Mouse (Mus musculus) limb, embryonic 13.5 days (tissue): Measurements from ENCODE around the gene Lmod1. TPM values are rescaled to one million over a fixed set of nuclear protein-coding genes. Genes with fewer than 3 reads are reported as not detected.
A peak's percentile ranks its signal among the peaks of the same experiment; 100 is the strongest.

Experiments used
- ATAC-seq: fragments of 200-750 bp; cut with Nextera tagmentation; 2 replicates; pipeline ENCODE4 v1.8.0; 2017; ENCODE audit warnings: low read depth, moderate number of reproducible peaks, moderate TSS enrichment; ENCODE audit not compliant: low FRiP score
- H3K27ac ChIP-seq: fragments of 300-500 bp; sonication (generic); 2 replicates; pipeline ENCODE4 v1.5.1; 2015; ENCODE audit warnings: inconsistent platforms, mild to moderate bottlenecking, moderate library complexity
- H3K27me3 ChIP-seq: fragments of 300-500 bp; sonication (generic); 2 replicates; pipeline ENCODE4 v1.6.1; 2015; ENCODE audit warnings: mild to moderate bottlenecking, inconsistent platforms
- H3K36me3 ChIP-seq: fragments of 300-500 bp; sonication (generic); 2 replicates; pipeline ENCODE4 v1.6.1; 2015; ENCODE audit warnings: inconsistent platforms, mild to moderate bottlenecking, moderate library complexity
- H3K4me1 ChIP-seq: fragments of 300-500 bp; sonication (generic); 2 replicates; pipeline ENCODE4 v1.6.1; 2015; ENCODE audit warnings: inconsistent platforms
- H3K4me2 ChIP-seq: fragments of 300-500 bp; sonication (generic); replicated peaks from 2 replicates; pipeline ENCODE4 v1.6.1; 2015; ENCODE audit warnings: inconsistent platforms, mild to moderate bottlenecking, moderate library complexity
- H3K4me3 ChIP-seq: fragments of 300-500 bp; sonication (generic); 2 replicates; pipeline ENCODE4 v1.5.1; 2015; ENCODE audit warnings: moderate library complexity, mild to moderate bottlenecking, inconsistent platforms
- H3K9ac ChIP-seq: fragments of 300-500 bp; sonication (generic); 2 replicates; pipeline ENCODE4 v1.6.1; 2015; ENCODE audit warnings: mild to moderate bottlenecking, inconsistent platforms
- H3K9me3 ChIP-seq: fragments of 300-500 bp; sonication (generic); 2 replicates; pipeline ENCODE4 v1.6.1; 2016; ENCODE audit warnings: inconsistent platforms
- WGBS: fragments of 180-500 bp; shearing (Covaris S2); methylation state at CpG from one replicate; pipeline ENCODE4 v1.1.7; 2015; 5-methylcytosine and 5-hydroxymethylcytosine counted together
- polyA plus RNA-seq: library from polyadenylated mRNA; unstranded; fragments of >200 nt; fragmentation: Nextera tagmentation; extraction: Ambion mirVana; gene quantifications from 2 replicates; pipeline ENCODE4 v1.2.1, GENCODE M21; 2015

Gene Lmod1
- polyA plus RNA-seq, 1 experiment from 2014 or later: 0.37 TPM

DNA sequence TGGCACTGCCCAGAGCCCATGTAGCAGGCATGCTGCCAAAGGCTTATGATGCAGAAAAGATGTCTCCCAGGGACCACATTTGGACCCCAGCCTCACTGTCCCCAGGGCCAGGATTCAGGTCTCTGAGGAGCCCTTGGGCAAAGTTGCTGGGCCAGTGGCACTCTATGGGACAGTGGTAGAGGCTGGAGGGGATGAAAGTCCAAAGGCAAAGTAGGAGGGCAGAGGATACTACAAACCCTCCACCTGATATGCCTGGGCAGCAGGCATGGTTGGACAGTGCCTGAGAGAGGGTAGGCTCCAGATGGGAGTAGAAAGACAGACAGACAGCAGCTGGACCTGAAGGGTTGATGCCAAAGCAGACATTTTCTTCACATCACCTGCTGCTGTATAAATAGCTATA lies 41.8 kb downstream of the Lmod1 start:
- no peaks in the 10 kb centered on the region for H3K27me3 ChIP-seq
- peaks cover 12% of the 10 kb centered on the region for H3K4me1 ChIP-seq
- H3K4me2 ChIP-seq: no peak overlapping the region
- ATAC-seq: no peak
- no peak overlapping the region for H3K27ac ChIP-seq
- H3K36me3 ChIP-seq: no peaks in the 10 kb centered on the region
- peaks cover 4% of the 10 kb centered on the region; the same call in 1 of the 2 replicates for H3K9me3 ChIP-seq
- no peak overlapping the region for H3K9ac ChIP-seq
- H3K4me3 ChIP-seq: no peak overlapping the region

DNA sequence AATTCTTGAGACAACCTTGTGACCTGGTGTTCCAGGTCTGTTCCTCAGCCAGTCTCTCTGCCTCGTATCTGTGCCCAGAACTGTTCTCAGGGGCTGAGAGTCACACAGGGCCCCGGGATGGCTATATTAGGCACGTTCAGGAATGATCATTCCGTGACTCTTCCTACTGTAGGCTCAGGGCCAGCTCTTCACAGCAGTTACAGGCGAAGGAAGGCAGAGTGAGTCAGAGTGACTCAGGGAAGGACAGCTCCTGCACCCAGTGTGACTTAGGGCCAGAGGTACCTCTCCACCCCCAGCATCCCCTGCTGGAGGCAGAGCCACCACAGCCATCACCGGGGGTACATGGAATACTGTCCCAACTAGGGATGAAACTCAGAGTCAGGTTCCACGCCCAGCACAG lies 42.4 kb downstream of the Lmod1 start:
- Histone ChIP-seq H3K4me3 (no peak overlapping the region), H3K27me3 (no peaks in the 10 kb centered on the region), H3K9me3 (peaks cover 2% of the 10 kb centered on the region; the same call in 1 of the 2 replicates), H3K27ac (no peak overlapping the region), H3K9ac (no peak overlapping the region), H3K36me3 (no peaks in the 10 kb centered on the region), H3K4me2 (no peak overlapping the region), H3K4me1 (peaks cover 16% of the 10 kb centered on the region)
- WGBS: 82% methylated on average over 7 of the region's 7 CpGs
- no peak for ATAC-seq

- Histone ChIP-seq H3K9me3 (no peaks in the 10 kb centered on the region), H3K4me3 (no peak overlapping the region), H3K4me1 (peaks cover 20% of the 10 kb centered on the region), H3K4me2 (peak overlapping the region; percentile 91; the same call in 1 of the 2 replicates), H3K36me3 (no peaks in the 10 kb centered on the region), H3K9ac (no peak overlapping the region), H3K27ac (no peak overlapping the region), H3K27me3 (no peaks in the 10 kb centered on the region)
- 67% methylated on average over 8 of the region's 8 CpGs for WGBS
- no peak for ATAC-seq
These were observed 43.0 kb downstream of the Lmod1 start for GRCm38 (mm10) chr1:135367595-135367994.

- Histone ChIP-seq H3K27me3 (no peaks in the 10 kb centered on the region), H3K9me3 (no peaks in the 10 kb centered on the region), H3K4me1 (peaks cover 26% of the 10 kb centered on the region), H3K27ac (no peak overlapping the region), H3K36me3 (no peaks in the 10 kb centered on the region), H3K4me2 (peak overlapping the region; percentile 91), H3K4me3 (peak overlapping the region; percentile 48), H3K9ac (peak overlapping the region; percentile 73)
- ATAC-seq: peak; percentile 52
- 1% methylated on average over 20 of the region's 20 CpGs for WGBS
These were observed 43.6 kb downstream of the Lmod1 start for GRCm38 (mm10) chr1:135368245-135368644.

- Histone ChIP-seq H3K9me3 (no peaks in the 10 kb centered on the region), H3K36me3 (no peaks in the 10 kb centered on the region), H3K4me3 (peak overlapping the region; percentile 48), H3K27ac (no peak overlapping the region), H3K4me1 (peaks cover 32% of the 10 kb centered on the region), H3K27me3 (no peaks in the 10 kb centered on the region), H3K4me2 (peak overlapping the region; percentile 91), H3K9ac (peak overlapping the region; percentile 73)
- 8% methylated on average over 14 of the region's 14 CpGs for WGBS
- no peak for ATAC-seq
These were observed 44.4 kb downstream of the Lmod1 start for GRCm38 (mm10) chr1:135368982-135369381.

- Histone ChIP-seq H3K9ac (no peak overlapping the region), H3K27me3 (no peaks in the 10 kb centered on the region), H3K27ac (no peak overlapping the region), H3K4me3 (no peak overlapping the region), H3K36me3 (no peaks in the 10 kb centered on the region), H3K9me3 (no peaks in the 10 kb centered on the region), H3K4me2 (no peak overlapping the region), H3K4me1 (peaks cover 36% of the 10 kb centered on the region)
- ATAC-seq: no peak
- 82% methylated on average over 5 of the region's 5 CpGs for WGBS
These were observed 44.8 kb downstream of the Lmod1 start for GRCm38 (mm10) chr1:135369415-135369814.

DNA sequence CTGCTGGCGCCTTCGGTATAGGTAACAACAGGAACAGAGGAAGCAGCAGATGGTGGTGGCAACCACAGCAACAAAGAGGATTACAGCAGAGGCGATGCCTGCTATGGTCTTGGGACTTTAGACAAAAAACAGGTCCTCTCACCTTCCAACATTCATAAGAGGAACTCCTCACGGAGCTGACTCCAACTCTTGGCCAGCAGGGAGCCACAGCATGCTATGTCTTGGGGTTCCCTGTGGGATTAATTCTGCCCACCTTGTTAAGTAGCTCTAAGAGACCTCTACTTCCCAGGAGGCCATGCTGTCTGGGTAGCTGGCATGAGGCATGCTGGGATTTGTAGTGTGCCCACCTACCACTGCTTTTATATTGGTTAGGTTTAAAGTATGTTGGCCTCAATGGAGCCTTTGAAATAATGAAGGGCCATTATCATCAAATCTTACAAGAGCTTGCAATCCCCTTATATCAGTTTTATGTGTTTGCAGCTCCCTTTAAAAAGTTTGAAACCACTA lies 48.6 kb downstream of the Lmod1 start:
- Histone ChIP-seq H3K4me1 (peaks cover 40% of the 10 kb centered on the region), H3K9ac (no peak overlapping the region), H3K27me3 (no peaks in the 10 kb centered on the region), H3K4me3 (no peak overlapping the region; the same call in 1 of the 2 replicates), H3K36me3 (no peaks in the 10 kb centered on the region), H3K4me2 (peak overlapping the region; percentile 25), H3K27ac (no peak overlapping the region), H3K9me3 (no peaks in the 10 kb centered on the region)
- 73% methylated on average over 4 of the region's 4 CpGs for WGBS
- no peak for ATAC-seq

- peaks cover 34% of the 10 kb centered on the region for H3K4me1 ChIP-seq
- no peak for ATAC-seq
- H3K4me2 ChIP-seq: peak overlapping the region; percentile 92
- no peaks in the 10 kb centered on the region for H3K9me3 ChIP-seq
- H3K27ac ChIP-seq: peak overlapping the region; percentile 58; the same call in 1 of the 2 replicates
- no peaks in the 10 kb centered on the region for H3K27me3 ChIP-seq
- peak overlapping the region; percentile 81 for H3K9ac ChIP-seq
- 2% methylated on average over 19 of the region's 19 CpGs for WGBS
- no peaks in the 10 kb centered on the region for H3K36me3 ChIP-seq
- peak overlapping the region; percentile 73 for H3K4me3 ChIP-seq
These were observed 49.7 kb downstream of the Lmod1 start for GRCm38 (mm10) chr1:135374175-135374867.

DNA sequence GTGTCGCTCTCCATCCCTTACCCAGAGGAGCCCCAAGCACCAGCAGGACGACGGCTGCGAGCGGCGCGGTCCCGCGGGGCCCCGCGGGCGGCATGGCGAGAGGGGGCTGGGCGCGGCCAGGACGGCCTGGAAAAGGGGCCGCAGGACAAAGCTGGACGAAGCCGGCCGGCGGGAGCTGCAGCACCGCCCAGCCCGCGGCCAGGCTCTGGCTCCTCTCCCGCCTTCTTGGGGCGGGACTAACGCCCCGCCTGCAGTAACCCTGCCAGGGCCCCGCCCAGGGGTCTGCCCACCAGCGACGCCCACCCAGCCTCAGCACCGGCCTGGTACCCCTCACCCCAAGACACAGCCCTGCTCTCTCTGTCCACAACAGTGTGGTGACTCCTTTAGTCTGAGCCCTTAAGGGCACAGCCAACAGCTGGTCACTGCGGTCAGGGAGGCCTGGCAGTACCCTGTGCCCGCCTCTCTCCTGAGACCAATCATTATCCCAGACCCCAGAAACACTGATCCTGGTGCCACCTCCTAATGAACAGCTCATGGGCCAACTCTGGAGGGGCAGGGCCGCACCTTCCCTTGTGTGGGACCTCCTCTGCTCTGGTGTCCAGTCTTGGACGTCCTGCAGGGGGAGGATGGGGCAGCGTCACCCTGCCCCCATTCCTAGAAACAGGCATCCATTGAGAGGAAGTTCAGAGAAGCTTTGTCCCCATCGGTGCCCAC lies 50.4 kb downstream of the Lmod1 start, which contains the start of gene Shisa4:
Gene Shisa4, minus strand, starts transcription at position 370 of the 714 bp plus-strand sequence.
- WGBS: 3% methylated on average over 35 of the region's 38 CpGs

GRCm38 (mm10) chr1:135378576-135378975 lies 54.0 kb downstream of the Lmod1 start:
- 63% methylated on average over 9 of the region's 9 CpGs for WGBS
- no peaks in the 10 kb centered on the region for H3K27me3 ChIP-seq
- H3K4me1 ChIP-seq: peaks cover 13% of the 10 kb centered on the region

More for the DNA sequence above, 50.4 kb downstream of the Lmod1 start, which contains the start of gene Shisa4:
- Histone ChIP-seq H3K27ac (peak within 1 kb of the TSS; percentile 58; the same call in 1 of the 2 replicates), H3K36me3 (no peaks in the 10 kb centered on the region), H3K4me2 (peak within 1 kb of the TSS; percentile 92), H3K9me3 (no peaks in the 10 kb centered on the region), H3K9ac (peak within 1 kb of the TSS; percentile 81), H3K4me3 (peak within 1 kb of the TSS; percentile 73), H3K27me3 (no peaks in the 10 kb centered on the region), H3K4me1 (peaks cover 34% of the 10 kb centered on the region)
- peak; percentile 91 for ATAC-seq

DNA sequence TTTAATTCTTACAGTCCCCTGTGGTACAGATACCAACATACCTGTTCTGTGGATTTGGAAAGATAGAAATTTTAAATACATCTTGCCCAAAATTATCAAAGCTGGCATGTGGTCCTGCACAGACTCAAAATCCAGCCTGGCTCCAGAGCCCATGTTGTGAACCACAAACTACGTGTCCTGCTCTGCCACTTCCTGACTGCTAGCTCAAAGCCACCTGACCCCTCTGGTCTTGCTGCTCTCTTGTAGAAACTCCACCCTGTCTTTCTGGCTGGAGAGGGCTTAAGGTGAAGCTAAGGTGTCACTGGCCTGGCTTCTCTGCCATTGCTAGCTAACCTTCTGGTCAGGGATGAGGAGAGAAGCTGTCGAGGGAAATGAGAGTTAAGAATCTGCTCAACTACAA lies 54.4 kb downstream of the Lmod1 start:
- H3K27me3 ChIP-seq: no peaks in the 10 kb centered on the region
- 46% methylated on average over 2 of the region's 2 CpGs for WGBS

More at GRCm38 (mm10) chr1:135378576-135378975, 54.0 kb downstream of the Lmod1 start:
- Histone ChIP-seq H3K9ac (no peak overlapping the region), H3K4me2 (no peak overlapping the region), H3K4me3 (no peak overlapping the region), H3K9me3 (no peaks in the 10 kb centered on the region), H3K27ac (no peak overlapping the region), H3K36me3 (peaks cover 21% of the 10 kb centered on the region)
- no peak for ATAC-seq

More for the DNA sequence above, 54.4 kb downstream of the Lmod1 start:
- Histone ChIP-seq H3K36me3 (peaks cover 26% of the 10 kb centered on the region), H3K9ac (no peak overlapping the region), H3K9me3 (no peaks in the 10 kb centered on the region), H3K4me2 (no peak overlapping the region), H3K4me1 (peaks cover 10% of the 10 kb centered on the region), H3K4me3 (no peak overlapping the region), H3K27ac (no peak overlapping the region)
- ATAC-seq: no peak
